Mouse (Mus musculus) hindbrain, embryonic 13.5 days (tissue): ENCODE measurements around the gene Zfp280b. TPM values are rescaled to one million over a fixed set of nuclear protein-coding genes. Genes with fewer than 3 reads are reported as not detected.
"Not testable (repeated sequence)": the region's sequence is repeated elsewhere in the genome, so short reads cannot be mapped to it uniquely, and the experiment has no call there.

ENCODE experiments used
- ATAC-seq: fragments of 200-750 bp; cut with Nextera tagmentation; 2 replicates; pipeline ENCODE4 v1.8.0; 2017; ENCODE audit warnings: moderate TSS enrichment; ENCODE audit not compliant: low FRiP score
- H3K27ac ChIP-seq: fragments of 300-500 bp; sonication (generic); 2 replicates; pipeline ENCODE4 v1.5.1; 2015; ENCODE audit warnings: inconsistent platforms, mild to moderate bottlenecking, moderate library complexity
- H3K27me3 ChIP-seq: fragments of 300-500 bp; sonication (generic); 2 replicates; pipeline ENCODE4 v1.6.1; 2015; ENCODE audit warnings: mild to moderate bottlenecking, inconsistent platforms
- H3K36me3 ChIP-seq: fragments of 300-500 bp; sonication (generic); 2 replicates; pipeline ENCODE4 v1.6.1; 2015; ENCODE audit warnings: mild to moderate bottlenecking, inconsistent platforms
- H3K4me1 ChIP-seq: fragments of 300-500 bp; sonication (generic); replicated peaks from 2 replicates; pipeline ENCODE4 v1.6.1; 2015; ENCODE audit warnings: inconsistent platforms
- H3K4me2 ChIP-seq: fragments of 300-500 bp; sonication (generic); 2 replicates; pipeline ENCODE4 v1.6.1; 2015; ENCODE audit warnings: inconsistent platforms, mild to moderate bottlenecking, moderate library complexity
- H3K4me3 ChIP-seq: fragments of 300-500 bp; sonication (generic); 2 replicates; pipeline ENCODE4 v1.5.1; 2015; ENCODE audit warnings: mild to moderate bottlenecking, inconsistent platforms
- H3K9ac ChIP-seq: fragments of 300-500 bp; sonication (generic); 2 replicates; pipeline ENCODE4 v1.6.1; 2015; ENCODE audit warnings: mild to moderate bottlenecking, inconsistent platforms
- H3K9me3 ChIP-seq: fragments of 300-500 bp; sonication (generic); 2 replicates; pipeline ENCODE4 v1.6.1; 2016; ENCODE audit warnings: inconsistent platforms
- WGBS: fragments of 180-500 bp; shearing (Covaris S2); methylation state at CpG from one replicate; pipeline ENCODE4 v1.1.7; 2015; 5-methylcytosine and 5-hydroxymethylcytosine counted together
- polyA plus RNA-seq: library from polyadenylated mRNA; unstranded; fragments of >200 nt; fragmentation: Nextera tagmentation; extraction: Ambion mirVana; gene quantifications from 2 replicates; pipeline ENCODE4 v1.2.1, GENCODE M21; 2015

Gene Zfp280b
- polyA plus RNA-seq: 12.0 and 12.5 TPM in 2 replicates

- Histone ChIP-seq H3K4me1 (peaks cover 13% of the 10 kb centered on the region), H3K9ac (peak within 1 kb of the TSS; percentile 94), H3K36me3 (peaks cover 25% of the 10 kb centered on the region), H3K4me2 (peak within 1 kb of the TSS; percentile 67), H3K27me3 (no peaks in the 10 kb centered on the region), H3K4me3 (peak within 1 kb of the TSS; percentile 90), H3K9me3 (no peaks in the 10 kb centered on the region), H3K27ac (peak within 1 kb of the TSS; percentile 83)
- ATAC-seq: peak; percentile 98
- WGBS: under 1% methylated on average over 57 of the region's 58 CpGs
Measured at GRCm38 (mm10) chr10:76032402-76033118, at the start of gene Zfp280b. Zfp280b (plus strand) TSS chr10:76032650.

- H3K27ac ChIP-seq: no peak overlapping the region
- no peak overlapping the region for H3K9ac ChIP-seq
- no peaks in the 10 kb centered on the region for H3K9me3 ChIP-seq
- WGBS: 77% methylated on average over 4 of the region's 4 CpGs
- no peaks in the 10 kb centered on the region for H3K36me3 ChIP-seq
- no peaks in the 10 kb centered on the region for H3K27me3 ChIP-seq
- no peak for ATAC-seq
- H3K4me1 ChIP-seq: no peaks in the 10 kb centered on the region
- no peak overlapping the region for H3K4me3 ChIP-seq
- no peak overlapping the region for H3K4me2 ChIP-seq
Measured at GRCm38 (mm10) chr10:75990430-75991042, 41.9 kb upstream of the Zfp280b start.

- Histone ChIP-seq H3K36me3 (no peaks in the 10 kb centered on the region), H3K4me3 (no peak overlapping the region), H3K4me1 (no peaks in the 10 kb centered on the region), H3K9me3 (no peaks in the 10 kb centered on the region), H3K27me3 (no peaks in the 10 kb centered on the region), H3K4me2 (no peak overlapping the region), H3K9ac (no peak overlapping the region), H3K27ac (no peak overlapping the region)
- 92% methylated on average over 15 of the region's 15 CpGs for WGBS
- no peak for ATAC-seq
Measured at GRCm38 (mm10) chr10:75993616-75994240, 38.7 kb upstream of the Zfp280b start.

- not testable (repeated sequence) for H3K27ac ChIP-seq, H3K4me1 ChIP-seq, ATAC-seq, H3K4me3 ChIP-seq, H3K9ac ChIP-seq, H3K9me3 ChIP-seq, H3K4me2 ChIP-seq, H3K27me3 ChIP-seq, H3K36me3 ChIP-seq
- 82% methylated on average over 13 of the region's 13 CpGs for WGBS
Measured at GRCm38 (mm10) chr10:75994531-75995210, 37.8 kb upstream of the Zfp280b start.

GRCm38 (mm10) chr10:75995463-75995862 lies 37.0 kb upstream of the Zfp280b start:
- no peaks in the 10 kb centered on the region for H3K4me1 ChIP-seq
- H3K9ac ChIP-seq: no peak overlapping the region
- H3K27me3 ChIP-seq: no peaks in the 10 kb centered on the region
- no peaks in the 10 kb centered on the region for H3K9me3 ChIP-seq
- no peak overlapping the region for H3K4me2 ChIP-seq
- H3K4me3 ChIP-seq: no peak overlapping the region
- no peak overlapping the region for H3K27ac ChIP-seq
- no peaks in the 10 kb centered on the region for H3K36me3 ChIP-seq
- ATAC-seq: no peak
- 92% methylated on average over 11 of the region's 11 CpGs for WGBS

- no peak overlapping the region for H3K4me3 ChIP-seq
Measured at GRCm38 (mm10) chr10:75996315-75996714, 36.1 kb upstream of the Zfp280b start.

GRCm38 (mm10) chr10:76001160-76001559 lies 31.3 kb upstream of the Zfp280b start:
- Histone ChIP-seq H3K4me2 (no peak overlapping the region), H3K27ac (no peak overlapping the region), H3K9ac (no peak overlapping the region), H3K36me3 (no peaks in the 10 kb centered on the region), H3K9me3 (no peaks in the 10 kb centered on the region), H3K27me3 (no peaks in the 10 kb centered on the region), H3K4me1 (peaks cover 13% of the 10 kb centered on the region; the same call in 1 of the 2 replicates), H3K4me3 (no peak overlapping the region)
- ATAC-seq: no peak
- 32% methylated on average over 7 of the region's 7 CpGs for WGBS

More at GRCm38 (mm10) chr10:75996315-75996714, 36.1 kb upstream of the Zfp280b start:
- Histone ChIP-seq H3K4me2 (no peak overlapping the region), H3K27me3 (no peaks in the 10 kb centered on the region), H3K27ac (no peak overlapping the region), H3K36me3 (no peaks in the 10 kb centered on the region), H3K9me3 (no peaks in the 10 kb centered on the region), H3K4me1 (peaks cover 8% of the 10 kb centered on the region; the same call in 1 of the 2 replicates), H3K9ac (no peak overlapping the region)
- 57% methylated on average over 3 of the region's 3 CpGs for whole genome bisulfite sequencing
- ATAC-seq: no peak

- Histone ChIP-seq H3K4me1 (peaks cover 13% of the 10 kb centered on the region; the same call in 1 of the 2 replicates), H3K36me3 (no peaks in the 10 kb centered on the region), H3K9me3 (no peaks in the 10 kb centered on the region), H3K27me3 (no peaks in the 10 kb centered on the region), H3K27ac (no peak overlapping the region), H3K4me3 (no peak overlapping the region), H3K4me2 (no peak overlapping the region), H3K9ac (no peak overlapping the region)
- ATAC-seq: no peak
- WGBS: 29% methylated on average over 3 of the region's 3 CpGs
Measured at GRCm38 (mm10) chr10:76002101-76002521, 30.3 kb upstream of the Zfp280b start.

GRCm38 (mm10) chr10:76002615-76003014 lies 29.8 kb upstream of the Zfp280b start:
- Histone ChIP-seq H3K4me1 (peaks cover 13% of the 10 kb centered on the region; the same call in 1 of the 2 replicates), H3K27ac (no peak overlapping the region), H3K36me3 (no peaks in the 10 kb centered on the region), H3K9me3 (no peaks in the 10 kb centered on the region), H3K4me3 (no peak overlapping the region), H3K4me2 (no peak overlapping the region), H3K27me3 (no peaks in the 10 kb centered on the region), H3K9ac (no peak overlapping the region)
- WGBS: 28% methylated on average over 2 of the region's 2 CpGs
- no peak for ATAC-seq

GRCm38 (mm10) chr10:76003221-76003620 lies 29.2 kb upstream of the Zfp280b start:
- H3K27ac ChIP-seq: no peak overlapping the region
- no peaks in the 10 kb centered on the region for H3K27me3 ChIP-seq
- H3K9ac ChIP-seq: no peak overlapping the region
- no peak overlapping the region for H3K4me3 ChIP-seq
- no peaks in the 10 kb centered on the region for H3K36me3 ChIP-seq
- H3K4me2 ChIP-seq: no peak overlapping the region
- no peaks in the 10 kb centered on the region for H3K9me3 ChIP-seq
- peaks cover 13% of the 10 kb centered on the region; the same call in 1 of the 2 replicates for H3K4me1 ChIP-seq
- ATAC-seq: no peak
- 92% methylated on average over 2 of the region's 2 CpGs for WGBS

- 90% methylated on average over 6 of the region's 6 CpGs for WGBS
- Histone ChIP-seq H3K36me3 (no peaks in the 10 kb centered on the region), H3K9me3 (no peaks in the 10 kb centered on the region), H3K27me3 (no peaks in the 10 kb centered on the region), H3K4me1 (0 out of 2 replicates have a peak, but pooled peaks cover 4% of the 10 kb centered on the region), H3K4me3 (no peak overlapping the region), H3K9ac (no peak overlapping the region), H3K4me2 (no peak overlapping the region), H3K27ac (no peak overlapping the region)
- no peak for ATAC-seq
Measured at GRCm38 (mm10) chr10:76006385-76006784, 26.1 kb upstream of the Zfp280b start.

- Histone ChIP-seq H3K9me3 (no peaks in the 10 kb centered on the region), H3K4me3 (no peak overlapping the region), H3K27me3 (no peaks in the 10 kb centered on the region), H3K4me1 (no peaks in the 10 kb centered on the region), H3K27ac (no peak overlapping the region), H3K4me2 (no peak overlapping the region), H3K36me3 (no peaks in the 10 kb centered on the region), H3K9ac (no peak overlapping the region)
- no peak for ATAC-seq
- WGBS: 80% methylated on average over 3 of the region's 3 CpGs
Measured at GRCm38 (mm10) chr10:76009812-76010211, 22.6 kb upstream of the Zfp280b start.
